Mouse (Mus musculus) lung, postnatal 25 days (tissue): Measurements from ENCODE around the gene Mlst8.
"Not testable (repeated sequence)": the region's sequence is repeated elsewhere in the genome, so short reads cannot be mapped to it uniquely, and the experiment has no call there.

Experiments used
- DNase-seq: peaks from one replicate; pipeline ENCODE4 v3.0.0; 2022; ENCODE audit warnings: low spot score

Mlst8 gene

GRCm38 (mm10) chr17:24425905-24426304 is 53.0 kb downstream of the Mlst8 start:
- DNase-seq = no peak

GRCm38 (mm10) chr17:24425326-24425725 is 53.6 kb downstream of the Mlst8 start:
- not testable (repeated sequence) for DNase-seq

- DNase-seq = no peak
Observed at GRCm38 (mm10) chr17:24424489-24424888, 54.4 kb downstream of the Mlst8 start.
